Mouse (Mus musculus): ENCODE measurements around the gene Fam214b. TPM values are rescaled to one million over a fixed set of nuclear protein-coding genes. Genes with fewer than 3 reads are reported as not detected.

The Fam214b gene
- total and polyA plus RNA-seq, 3 experiments, result 1.3 to 3.8 TPM; not detected in 1

- no peaks in the 10 kb centered on the region for H3K4me1 ChIP-seq (ENCODE audit: control insufficient read depth in 1 of 2, insufficient read depth in 2 of 2, low read length in 2 of 2)
- no peaks in the 10 kb centered on the region for H3K79me2 ChIP-seq (ENCODE audit: control insufficient read depth, insufficient read depth, low read length, poor library complexity)
- no peaks in the 10 kb centered on the region for H3K27me3 ChIP-seq (ENCODE audit: control insufficient read depth in 1 of 2, insufficient read depth in 2 of 2, low read length in 2 of 2)
- H3K27ac ChIP-seq (ENCODE audit: control insufficient read depth, low read depth, low read length), result no peak overlapping the region
- DNase-seq (ENCODE audit: low read depth, low spot score), result peak; percentile 87
- no peaks in the 10 kb centered on the region for H3K9me3 ChIP-seq (replicated peaks; ENCODE audit: insufficient read depth, low read length)
- no peak overlapping the region for H3K4me3 ChIP-seq (ENCODE audit: control insufficient read depth in 1 of 2, insufficient read depth in 1 of 2, low read depth in 2 of 2, low read length in 2 of 2)
- 0 out of 2 replicates have a peak overlapping the region, but pooled peaks have one; percentile 4 for H3K9ac ChIP-seq (ENCODE audit: control insufficient read depth, low read depth, low read length, poor library complexity, severe bottlenecking)
- TF ChIP-seq NRF1 (IDR thresholded peaks at IDR 0.05; ENCODE audit: insufficient read depth, low read depth, low read length, poor library complexity, severe bottlenecking), result no peak
- no peak for TF ChIP-seq CHD1 (IDR thresholded peaks at IDR 0.05; ENCODE audit: low read depth, low read length)
- peak; percentile 45 for TF ChIP-seq ZC3H11A (IDR thresholded peaks at IDR 0.05; ENCODE audit: low read depth, low read length)
- no peak for TF ChIP-seq MAFK (IDR thresholded peaks at IDR 0.05; ENCODE audit: borderline replicate concordance, low read depth, low read length)
- TF ChIP-seq HCFC1 (IDR thresholded peaks at IDR 0.05; ENCODE audit: low read depth, low read length), result 0 out of 2 replicates have a peak, but pooled peaks have one; percentile 18
- no peak for TF ChIP-seq ZNF384 (IDR thresholded peaks at IDR 0.05; ENCODE audit: low read depth, low read length)
- peak; percentile 32 to 77 (median 75) for TF ChIP-seq CTCF (IDR thresholded peaks at IDR 0.05 in 2 of 3, conservative IDR thresholded peaks at IDR 0.05 in 1 of 3; ENCODE audit: control insufficient read depth in 1 of 3, insufficient read depth in 1 of 3, low read depth in 2 of 3, low read length in 3 of 3, poor library complexity in 1 of 3, severe bottlenecking in 1 of 3)
- TF ChIP-seq EP300 (IDR thresholded peaks at IDR 0.05; ENCODE audit: low read depth in 1 of 2, low read length in 2 of 2), result no peak
- TF ChIP-seq GABPA (IDR thresholded peaks at IDR 0.05; ENCODE audit: low read depth, low read length), result no peak
- TF ChIP-seq ETS1 (IDR thresholded peaks at IDR 0.05; ENCODE audit: low read depth, low read length), result no peak
- peak; percentile 64 for TF ChIP-seq SMC3 (IDR thresholded peaks at IDR 0.05; ENCODE audit: low read depth, low read length)
- no peak for TF ChIP-seq MYC (IDR thresholded peaks at IDR 0.05; ENCODE audit: low read depth, low read length)
- TF ChIP-seq TCF12 (IDR thresholded peaks at IDR 0.05; ENCODE audit: low read depth, low read length), result 0 out of 2 replicates have a peak, but pooled peaks have one; percentile 25
- peak; percentile 51 for TF ChIP-seq RAD21 (IDR thresholded peaks at IDR 0.05; ENCODE audit: low read depth, low read length)
- TF ChIP-seq SIN3A (IDR thresholded peaks at IDR 0.05; ENCODE audit: low read length), result 0 out of 2 replicates have a peak, but pooled peaks have one; percentile 45
- no peak for TF ChIP-seq MEF2A (IDR thresholded peaks at IDR 0.05; ENCODE audit: extremely low read depth, insufficient replicate concordance, low read depth, low read length, poor library complexity, severe bottlenecking)
- no peak for TF ChIP-seq ELF1 (IDR thresholded peaks at IDR 0.05; ENCODE audit: low read depth, low read length)
- TF ChIP-seq RCOR1 (IDR thresholded peaks at IDR 0.05; ENCODE audit: low read depth, low read length), result no peak
- TF ChIP-seq ZMIZ1 (IDR thresholded peaks at IDR 0.05; ENCODE audit: low read depth, low read length), result no peak
- no peak for TF ChIP-seq MAX (IDR thresholded peaks at IDR 0.05; ENCODE audit: low read length)
- no peak for TF ChIP-seq POLR2AphosphoS2 (IDR thresholded peaks at IDR 0.05; ENCODE audit: low read length)
- H3K36me3 ChIP-seq (ENCODE audit: control insufficient read depth in 1 of 2, insufficient read depth in 2 of 2, low read length in 2 of 2), result no peaks in the 10 kb centered on the region
These were observed 6.6 kb upstream of the Fam214b start for GRCm38 (mm10) chr4:43052627-43053026.
